Mouse (Mus musculus): ENCODE measurements around the gene Dvl2. TPM values are rescaled to one million over a fixed set of nuclear protein-coding genes. Genes with fewer than 3 reads are reported as not detected.

Gene Dvl2
- total RNA-seq, 2 experiments from 2014 or later: 29.3 to 29.7 TPM

- DNase-seq (ENCODE audit: low spot score in 2 of 2): no peak
Measured at GRCm38 (mm10) chr11:70059930-70060329, 59.5 kb downstream of the Dvl2 start.

Small RNA genes within 50 kb of the gene (microRNA-seq; reads per million reads assigned to microRNA genes)
- gene Gm44349 (0 to 0.23 reads per million in 2 experiments), gene Mir324 (9,675 to 10,187 reads per million in 2 experiments)

Other genes starting within 250 kb of the Dvl2 start
- 10 to 100 TPM; 62.8 to 68.5 TPM for gene Polr2a, start 242.0 kb upstream of the Dvl2 start, total RNA-seq (2021)
- gene Slc35g3, start 238.6 kb upstream of the Dvl2 start, total RNA-seq (2021): under 1 TPM in 1 of 2 experiments, not detected in 1; 0.21 TPM
- 10 to 100 TPM; 82.0 to 83.5 TPM for gene Zbtb4, start 234.7 kb upstream of the Dvl2 start, total RNA-seq (2021)
- gene Chrnb1, start 204.7 kb upstream of the Dvl2 start, total RNA-seq (2021): 1 to 10 TPM; 1.0 to 1.1 TPM
- gene Fgf11, start 198.7 kb upstream of the Dvl2 start, total RNA-seq (2021): 10 to 100 TPM; 22.8 to 23.7 TPM
- not detected for gene Tmem102, start 195.0 kb upstream of the Dvl2 start, total RNA-seq (2021)
- gene Gm39566, start 185.3 kb upstream of the Dvl2 start, total RNA-seq (2021): not detected
- not detected for gene Spem2, start 182.1 kb upstream of the Dvl2 start, total RNA-seq (2021)
- gene Spem1, start 178.4 kb upstream of the Dvl2 start, total RNA-seq (2021): under 1 TPM; 0.50 to 0.74 TPM
- gene Nlgn2, start 162.8 kb upstream of the Dvl2 start, total RNA-seq (2021): 100 to 1,000 TPM; 220 to 226 TPM
- 100 to 1,000 TPM; 150 to 162 TPM for gene Tmem256, start 162.1 kb upstream of the Dvl2 start, total RNA-seq (2021)
- 10 to 100 TPM; 22.0 to 23.3 TPM for gene Plscr3, start 154.2 kb upstream of the Dvl2 start, total RNA-seq (2021)
- gene Tnk1, start 141.9 kb upstream of the Dvl2 start, total RNA-seq (2021): not detected
- gene Tmem95, start 122.6 kb upstream of the Dvl2 start, total RNA-seq (2021): not detected
- 1 to 10 TPM; 1.1 to 1.2 TPM for gene Kctd11, start 119.2 kb upstream of the Dvl2 start, total RNA-seq (2021)
- under 1 TPM in 1 of 2 experiments, not detected in 1; 0.30 TPM for gene Acap1, start 105.1 kb upstream of the Dvl2 start, total RNA-seq (2021)
- gene 2810408A11Rik, start 99.6 kb upstream of the Dvl2 start, total RNA-seq (2021): 1 to 10 TPM; 1.5 to 2.1 TPM
- gene Neurl4, start 99.5 kb upstream of the Dvl2 start, total RNA-seq (2021): 100 to 1,000 TPM; 108 to 124 TPM
- gene Gps2, start 86.7 kb upstream of the Dvl2 start, total RNA-seq (2021): 10 to 100 TPM; 28.5 to 29.3 TPM
- gene Eif5a, start 78.6 kb upstream of the Dvl2 start, total RNA-seq (2021): 100 to 1,000 TPM; 446 to 451 TPM
- 1 to 10 TPM; 8.3 to 9.7 TPM for gene Ybx2, start 64.8 kb upstream of the Dvl2 start, total RNA-seq (2021)
- gene Slc2a4, start 52.4 kb upstream of the Dvl2 start, total RNA-seq (2021): 1 to 10 TPM; 1.8 to 3.6 TPM
- not detected for gene Cldn7, start 35.8 kb upstream of the Dvl2 start, total RNA-seq (2021)
- gene Ctdnep1, start 19.4 kb upstream of the Dvl2 start, total RNA-seq (2021): 100 to 1,000 TPM; 108 to 115 TPM
- gene Elp5, start 18.1 kb upstream of the Dvl2 start, total RNA-seq (2021): 10 to 100 TPM; 88.5 to 93.9 TPM
- gene Gabarap, start 9.5 kb upstream of the Dvl2 start, total RNA-seq (2021): 100 to 1,000 TPM; 221 to 251 TPM
- 10 to 100 TPM; 38.0 to 40.0 TPM for gene Phf23, start 4.8 kb upstream of the Dvl2 start, total RNA-seq (2021)
- gene Acadvl, start 14.8 kb downstream of the Dvl2 start, total RNA-seq (2021): 10 to 100 TPM; 62.3 to 69.2 TPM
- 100 to 1,000 TPM; 845 to 900 TPM for gene Dlg4, start 16.3 kb downstream of the Dvl2 start, total RNA-seq (2021)
- 1 to 10 TPM in 1 of 2 experiments, under 1 TPM in 1; 0.88 to 1.0 TPM for gene Asgr1, start 53.5 kb downstream of the Dvl2 start, total RNA-seq (2021)
- gene Asgr2, start 92.0 kb downstream of the Dvl2 start, total RNA-seq (2021): not detected
- 1 to 10 TPM in 1 of 2 experiments, under 1 TPM in 1; 0.55 to 1.2 TPM for gene Mgl2, start 129.7 kb downstream of the Dvl2 start, total RNA-seq (2021)
- 1 to 10 TPM; 1.1 to 2.3 TPM for gene Clec10a, start 155.6 kb downstream of the Dvl2 start, total RNA-seq (2021)
- 10 to 100 TPM; 26.1 to 32.9 TPM for gene Slc16a11, start 212.2 kb downstream of the Dvl2 start, total RNA-seq (2021)
- gene Slc16a13, start 220.5 kb downstream of the Dvl2 start, total RNA-seq (2021): 10 to 100 TPM in 1 of 2 experiments, 1 to 10 TPM in 1; 9.3 to 12.6 TPM
- gene Bcl6b, start 229.2 kb downstream of the Dvl2 start, total RNA-seq (2021): 1 to 10 TPM; 2.7 to 2.9 TPM
- gene 0610010K14Rik, start 237.3 kb downstream of the Dvl2 start, total RNA-seq (2021): 10 to 100 TPM; 42.3 to 47.7 TPM
- gene Gm21988, start 239.2 kb downstream of the Dvl2 start, total RNA-seq (2021): 1 to 10 TPM; 7.2 to 7.9 TPM
- gene Rnasek, start 239.2 kb downstream of the Dvl2 start, total RNA-seq (2021): 100 to 1,000 TPM; 280 to 324 TPM

All from layer of hippocampus, postnatal 14 days (tissue).